Mouse (Mus musculus) thymus, adult 2 months (tissue): ENCODE results near the gene Slc6a16. TPM values are rescaled to one million over a fixed set of nuclear protein-coding genes. Genes with fewer than 3 reads are reported as not detected.

Source experiments
- DNase-seq: peaks from one replicate; pipeline ENCODE4 v3.0.0; 2021
- H3K27ac ChIP-seq: fragments of 200-500 bp; 2 replicates; pipeline ENCODE4 v1.5.1; 2012; ENCODE audit warnings: low read length, control low read depth; ENCODE audit not compliant: control insufficient read depth, insufficient read depth
- H3K27me3 ChIP-seq: fragments of 200-500 bp; 2 replicates; pipeline ENCODE4 v1.6.1; 2012; ENCODE audit warnings: mild to moderate bottlenecking, low read length, moderate library complexity, mixed read lengths; ENCODE audit not compliant: control insufficient read depth, insufficient read depth
- H3K36me3 ChIP-seq: fragments of 200-500 bp; 2 replicates; pipeline ENCODE4 v1.6.1; 2012; ENCODE audit warnings: mild to moderate bottlenecking, low read length, moderate library complexity; ENCODE audit not compliant: control insufficient read depth, insufficient read depth
- H3K4me1 ChIP-seq: fragments of 200-500 bp; replicated peaks from 2 replicates; pipeline ENCODE4 v1.6.1; 2012; ENCODE audit warnings: low read length; ENCODE audit not compliant: control insufficient read depth, insufficient read depth
- H3K4me3 ChIP-seq: fragments of 200-500 bp; 2 replicates; pipeline ENCODE4 v1.5.1; 2012; ENCODE audit warnings: mild to moderate bottlenecking, low read length, control low read depth, moderate library complexity; ENCODE audit not compliant: control insufficient read depth, insufficient read depth
- CTCF ChIP-seq: fragments of 200-500 bp; IDR thresholded peaks from 2 replicates; pipeline ENCODE4 v1.5.1; 2012; ENCODE audit warnings: mild to moderate bottlenecking, control low read depth, low read length, moderate library complexity, borderline replicate concordance; ENCODE audit not compliant: control insufficient read depth, poor library complexity, insufficient read depth; ENCODE audit errors: extremely low read depth
- POLR2A ChIP-seq: fragments of 200-500 bp; IDR thresholded peaks from 2 replicates; pipeline ENCODE4 v1.6.1; 2012; ENCODE audit warnings: mild to moderate bottlenecking, low read length, control low read depth, moderate library complexity; ENCODE audit not compliant: control insufficient read depth, poor library complexity, insufficient read depth; ENCODE audit errors: extremely low read depth
- WGBS: fragments of 180-500 bp; shearing (Covaris S2); methylation state at CpG from one replicate; pipeline ENCODE4 v1.1.7; 2018; 5-methylcytosine and 5-hydroxymethylcytosine counted together
- polyA plus RNA-seq: library from polyadenylated mRNA; depleted of rRNA; stranded (reverse); fragments of >200 nt; gene quantifications from 2 replicates; pipeline ENCODE4 v1.2.3, GENCODE M21; 2012

Gene Slc6a16
- polyA plus RNA-seq, 1 experiment, result 0.30 TPM

- DNase-seq, result no peak
- Histone ChIP-seq H3K27me3 (no peaks in the 10 kb centered on the region), H3K27ac (no peak overlapping the region), H3K36me3 (no peaks in the 10 kb centered on the region), H3K4me3 (no peak overlapping the region), H3K4me1 (no peaks in the 10 kb centered on the region)
- WGBS, result 84% methylated on average over 3 of the region's 3 CpGs
- TF ChIP-seq POLR2A (no peak), CTCF (no peak)
These were observed 56.7 kb downstream of the Slc6a16 start for GRCm38 (mm10) chr7:45297563-45297962.

- Histone ChIP-seq H3K36me3 (no peaks in the 10 kb centered on the region), H3K27ac (no peak overlapping the region), H3K27me3 (no peaks in the 10 kb centered on the region), H3K4me3 (no peak overlapping the region), H3K4me1 (no peaks in the 10 kb centered on the region)
- DNase-seq, result peak; percentile 30
- TF ChIP-seq CTCF, result no peak
- no peak for TF ChIP-seq POLR2A
- WGBS, result 8% methylated on average over 5 of the region's 5 CpGs
These were observed 58.9 kb downstream of the Slc6a16 start for GRCm38 (mm10) chr7:45299752-45300151.

- H3K4me1 ChIP-seq, result peaks cover 2% of the 10 kb centered on the region; the same call in 1 of the 2 replicates
- no peaks in the 10 kb centered on the region for H3K27me3 ChIP-seq
- TF ChIP-seq CTCF, result no peak
- TF ChIP-seq POLR2A, result no peak
- no peak overlapping the region for H3K27ac ChIP-seq
- WGBS, result 30% methylated on average over 6 of the region's 6 CpGs
- peak; percentile 51 for DNase-seq
- H3K4me3 ChIP-seq, result no peak overlapping the region
- no peaks in the 10 kb centered on the region for H3K36me3 ChIP-seq
These were observed 59.4 kb downstream of the Slc6a16 start for GRCm38 (mm10) chr7:45300270-45300669.

GRCm38 (mm10) chr7:45302626-45303025 is 61.7 kb downstream of the Slc6a16 start:
- H3K36me3 ChIP-seq, result no peaks in the 10 kb centered on the region
- peaks cover 3% of the 10 kb centered on the region; the same call in 1 of the 2 replicates for H3K4me1 ChIP-seq
- no peak overlapping the region for H3K27ac ChIP-seq
- DNase-seq, result no peak
- no peak overlapping the region for H3K4me3 ChIP-seq
- no peaks in the 10 kb centered on the region for H3K27me3 ChIP-seq
- TF ChIP-seq CTCF (no peak), POLR2A (no peak)
- 91% methylated on average over 8 of the region's 8 CpGs for WGBS

GRCm38 (mm10) chr7:45304869-45305268 is 64.0 kb downstream of the Slc6a16 start:
- Histone ChIP-seq H3K27me3 (no peaks in the 10 kb centered on the region), H3K27ac (no peak overlapping the region), H3K4me1 (peaks cover 15% of the 10 kb centered on the region), H3K36me3 (no peaks in the 10 kb centered on the region), H3K4me3 (no peak overlapping the region)
- 53% methylated on average over 13 of the region's 13 CpGs for WGBS
- no peak for DNase-seq
- TF ChIP-seq CTCF, result no peak
- no peak for TF ChIP-seq POLR2A

GRCm38 (mm10) chr7:45305275-45305674 is 64.4 kb downstream of the Slc6a16 start:
- peak; percentile 29 for DNase-seq
- no peak overlapping the region for H3K4me3 ChIP-seq
- no peaks in the 10 kb centered on the region for H3K36me3 ChIP-seq
- TF ChIP-seq CTCF, result peak; percentile 69; the same call in 1 of the 2 replicates
- TF ChIP-seq POLR2A, result no peak
- WGBS, result 51% methylated on average over 17 of the region's 17 CpGs
- H3K4me1 ChIP-seq, result peaks cover 15% of the 10 kb centered on the region
- H3K27ac ChIP-seq, result no peak overlapping the region
- H3K27me3 ChIP-seq, result no peaks in the 10 kb centered on the region

GRCm38 (mm10) chr7:45308551-45309240 is 67.8 kb downstream of the Slc6a16 start:
- DNase-seq, result no peak
- WGBS, result 25% methylated on average over 15 of the region's 15 CpGs
- no peaks in the 10 kb centered on the region for H3K36me3 ChIP-seq
- H3K4me1 ChIP-seq, result peaks cover 15% of the 10 kb centered on the region
- H3K27me3 ChIP-seq, result no peaks in the 10 kb centered on the region
- no peak overlapping the region for H3K4me3 ChIP-seq
- TF ChIP-seq POLR2A (no peak), CTCF (no peak)
- H3K27ac ChIP-seq, result no peak overlapping the region
